Mouse (Mus musculus): ENCODE data around the gene Crmp1. TPM values are rescaled to one million over a fixed set of nuclear protein-coding genes. Genes with fewer than 3 reads are reported as not detected.
A peak's percentile ranks its signal among the peaks of the same experiment; 100 is the strongest.

Gene Crmp1
- polyA plus RNA-seq, 1 experiment, result 1.1 TPM

DNA sequence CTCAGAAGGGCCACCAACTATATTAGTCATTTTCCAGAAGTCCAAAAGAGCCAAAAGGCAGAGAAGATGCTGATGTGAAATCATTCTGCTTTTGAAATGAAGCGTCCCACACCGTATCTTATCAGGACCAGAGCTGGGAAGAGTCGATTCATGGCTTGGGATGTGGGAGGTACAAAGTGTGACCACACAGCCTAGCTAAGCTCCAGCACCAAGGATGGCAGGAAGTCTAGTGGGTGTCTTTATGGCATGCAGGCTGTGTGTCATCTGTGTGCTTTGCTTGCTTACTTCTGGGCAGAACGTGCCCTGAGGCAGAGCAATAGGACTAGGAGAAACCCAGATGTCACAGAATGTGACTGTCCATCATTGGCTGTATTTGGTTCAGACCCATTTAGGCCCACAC is 79.0 kb downstream of the Crmp1 start:
- WGBS, result 82% methylated on average over 4 of the region's 4 CpGs
- H3K4me3 ChIP-seq (ENCODE audit: low read depth, low read length), result no peak overlapping the region
- H3K36me3 ChIP-seq (ENCODE audit: control insufficient read depth, insufficient read depth, low read length), result no peaks in the 10 kb centered on the region
- no peak for TF ChIP-seq POLR2A (IDR thresholded peaks at IDR 0.05; ENCODE audit: low read depth, low read length)
- no peak for TF ChIP-seq CTCF (IDR thresholded peaks at IDR 0.05; ENCODE audit: extremely low read depth, insufficient read length, insufficient replicate concordance, low read depth, low read length)
- H3K27ac ChIP-seq (ENCODE audit: insufficient read depth, low read depth, low read length), result no peak overlapping the region
- H3K4me1 ChIP-seq (ENCODE audit: control insufficient read depth, insufficient read depth, insufficient read length, low read length), result no peaks in the 10 kb centered on the region
- H3K27me3 ChIP-seq (ENCODE audit: control insufficient read depth, insufficient read depth, low read length), result no peaks in the 10 kb centered on the region

DNA sequence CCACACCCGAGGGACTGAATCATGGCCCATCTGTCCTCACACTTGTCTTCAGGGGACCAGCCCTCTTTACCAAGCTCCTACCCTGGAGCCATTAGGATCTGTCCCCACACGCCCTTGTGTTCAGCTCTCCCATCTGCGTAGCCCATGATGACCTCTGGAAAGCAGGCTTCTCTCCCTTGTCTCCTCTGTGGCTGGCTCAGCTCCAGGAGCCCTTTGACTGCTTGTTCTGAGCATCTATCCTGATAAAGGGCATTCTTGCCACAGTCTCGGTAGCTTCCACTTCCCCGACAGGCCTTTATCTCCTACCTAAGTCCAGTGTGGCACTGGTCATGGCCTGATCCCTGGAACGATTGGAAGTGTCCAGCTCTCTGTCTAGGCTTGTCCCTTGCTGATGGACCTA is 84.9 kb downstream of the Crmp1 start:
- no peak overlapping the region for H3K27ac ChIP-seq (ENCODE audit: insufficient read depth, low read depth, low read length)
- TF ChIP-seq POLR2A (IDR thresholded peaks at IDR 0.05; ENCODE audit: low read depth, low read length) (no peak), CTCF (IDR thresholded peaks at IDR 0.05; ENCODE audit: extremely low read depth, insufficient read length, insufficient replicate concordance, low read depth, low read length) (no peak)
- no peaks in the 10 kb centered on the region for H3K27me3 ChIP-seq (ENCODE audit: control insufficient read depth, insufficient read depth, low read length)
- WGBS, result 74% methylated on average over 6 of the region's 6 CpGs
- H3K4me3 ChIP-seq (ENCODE audit: low read depth, low read length), result no peak overlapping the region
- H3K4me1 ChIP-seq (ENCODE audit: control insufficient read depth, insufficient read depth, insufficient read length, low read length), result no peaks in the 10 kb centered on the region
- H3K36me3 ChIP-seq (ENCODE audit: control insufficient read depth, insufficient read depth, low read length), result no peaks in the 10 kb centered on the region

DNA sequence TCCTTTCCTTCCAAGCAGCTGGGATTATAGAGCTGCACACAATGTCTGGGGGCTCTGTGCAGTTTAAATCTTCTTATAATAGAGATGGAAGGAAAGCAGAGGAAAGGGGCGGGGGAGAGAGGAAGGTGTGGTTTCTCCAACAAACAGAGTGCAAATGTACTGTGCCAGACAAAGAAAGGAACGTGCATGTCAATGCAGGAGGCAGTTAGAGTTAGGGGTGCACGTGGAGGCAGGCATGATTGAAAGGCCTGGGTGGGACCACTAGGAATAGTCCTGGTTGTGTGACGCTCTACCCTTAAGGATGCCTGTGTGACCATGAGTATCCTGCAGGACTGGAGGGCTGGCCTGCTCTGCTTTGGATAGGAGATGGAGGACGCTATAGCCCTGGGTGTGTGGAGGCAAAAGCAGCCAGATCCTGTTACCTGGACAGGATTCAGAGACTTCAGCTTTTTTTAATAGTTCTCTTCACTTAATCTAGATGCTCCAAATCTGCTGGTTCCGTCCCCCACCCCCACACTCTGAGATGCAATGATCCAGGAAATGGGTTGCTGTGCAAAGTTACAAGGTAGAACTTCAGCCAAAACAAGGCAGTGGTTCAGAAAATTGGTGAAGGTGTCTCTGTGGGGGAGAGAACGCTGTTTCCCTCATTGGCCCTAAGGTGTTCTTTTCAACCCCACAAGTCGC is 88.9 kb downstream of the Crmp1 start:
- H3K36me3 ChIP-seq (ENCODE audit: control insufficient read depth, insufficient read depth, low read length), result no peaks in the 10 kb centered on the region
- H3K4me1 ChIP-seq (ENCODE audit: control insufficient read depth, insufficient read depth, insufficient read length, low read length), result no peaks in the 10 kb centered on the region
- H3K27me3 ChIP-seq (ENCODE audit: control insufficient read depth, insufficient read depth, low read length), result no peaks in the 10 kb centered on the region
- WGBS, result 67% methylated on average over 8 of the region's 8 CpGs
- no peak overlapping the region for H3K27ac ChIP-seq (ENCODE audit: insufficient read depth, low read depth, low read length)
- TF ChIP-seq POLR2A (IDR thresholded peaks at IDR 0.05; ENCODE audit: low read depth, low read length), result no peak
- no peak for TF ChIP-seq CTCF (IDR thresholded peaks at IDR 0.05; ENCODE audit: extremely low read depth, insufficient read length, insufficient replicate concordance, low read depth, low read length)
- no peak overlapping the region for H3K4me3 ChIP-seq (ENCODE audit: low read depth, low read length)

DNA sequence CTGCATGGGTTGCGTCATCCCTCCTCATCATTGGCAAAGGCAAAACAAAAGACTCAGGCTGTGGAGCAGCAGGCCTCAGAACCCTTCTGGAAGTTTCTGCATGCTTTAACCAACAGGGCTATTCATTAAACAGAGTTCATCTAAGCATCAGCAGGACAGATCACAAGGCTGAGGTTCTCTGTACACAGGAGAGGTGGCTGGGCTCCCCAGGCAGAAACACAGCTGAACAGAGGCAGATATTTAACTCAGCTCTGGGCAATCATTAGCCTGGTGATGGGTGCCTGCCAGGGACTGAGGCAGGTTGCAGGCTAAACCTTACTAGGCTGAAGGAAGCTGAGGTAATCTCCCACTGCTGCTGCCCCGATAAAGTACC is 89.4 kb downstream of the Crmp1 start:
- Histone ChIP-seq H3K4me3 (ENCODE audit: low read depth, low read length) (no peak overlapping the region), H3K27me3 (ENCODE audit: control insufficient read depth, insufficient read depth, low read length) (no peaks in the 10 kb centered on the region), H3K27ac (ENCODE audit: insufficient read depth, low read depth, low read length) (no peak overlapping the region), H3K4me1 (ENCODE audit: control insufficient read depth, insufficient read depth, insufficient read length, low read length) (no peaks in the 10 kb centered on the region), H3K36me3 (ENCODE audit: control insufficient read depth, insufficient read depth, low read length) (no peaks in the 10 kb centered on the region)
- WGBS, result 78% methylated on average over 2 of the region's 2 CpGs
- TF ChIP-seq CTCF (IDR thresholded peaks at IDR 0.05; ENCODE audit: extremely low read depth, insufficient read length, insufficient replicate concordance, low read depth, low read length) (no peak), POLR2A (IDR thresholded peaks at IDR 0.05; ENCODE audit: low read depth, low read length) (no peak)

DNA sequence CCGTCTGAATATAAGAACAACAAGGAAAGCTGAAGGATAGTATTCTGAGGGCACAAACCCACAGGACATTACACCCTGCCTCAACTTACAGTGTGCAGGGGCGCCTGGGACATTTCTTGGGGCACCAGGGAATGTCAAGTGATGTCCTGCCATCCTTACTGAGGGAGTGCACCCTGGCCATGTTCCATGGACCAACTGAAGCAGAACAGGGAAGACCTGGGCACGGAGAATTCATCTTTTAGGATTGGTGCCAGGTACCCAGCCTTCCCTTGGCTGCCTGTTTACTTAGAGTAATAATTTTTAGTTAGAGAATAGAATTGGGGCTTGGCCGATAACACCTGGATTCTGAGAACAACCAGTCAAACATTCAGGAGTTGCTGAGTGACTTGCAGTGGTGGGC is 90.3 kb downstream of the Crmp1 start:
- Histone ChIP-seq H3K27me3 (ENCODE audit: control insufficient read depth, insufficient read depth, low read length) (no peaks in the 10 kb centered on the region), H3K4me3 (ENCODE audit: low read depth, low read length) (no peak overlapping the region), H3K27ac (ENCODE audit: insufficient read depth, low read depth, low read length) (no peak overlapping the region), H3K4me1 (ENCODE audit: control insufficient read depth, insufficient read depth, insufficient read length, low read length) (no peaks in the 10 kb centered on the region), H3K36me3 (ENCODE audit: control insufficient read depth, insufficient read depth, low read length) (no peaks in the 10 kb centered on the region)
- no peak for TF ChIP-seq POLR2A (IDR thresholded peaks at IDR 0.05; ENCODE audit: low read depth, low read length)
- no peak for TF ChIP-seq CTCF (IDR thresholded peaks at IDR 0.05; ENCODE audit: extremely low read depth, insufficient read length, insufficient replicate concordance, low read depth, low read length)
- WGBS, result 60% methylated on average over 4 of the region's 4 CpGs

GRCm38 (mm10) chr5:37335061-37335460 is 93.3 kb downstream of the Crmp1 start:
- Histone ChIP-seq H3K4me1 (ENCODE audit: control insufficient read depth, insufficient read depth, insufficient read length, low read length) (no peaks in the 10 kb centered on the region), H3K4me3 (ENCODE audit: low read depth, low read length) (no peak overlapping the region), H3K27me3 (ENCODE audit: control insufficient read depth, insufficient read depth, low read length) (no peaks in the 10 kb centered on the region), H3K27ac (ENCODE audit: insufficient read depth, low read depth, low read length) (no peak overlapping the region), H3K36me3 (ENCODE audit: control insufficient read depth, insufficient read depth, low read length) (no peaks in the 10 kb centered on the region)
- TF ChIP-seq CTCF (IDR thresholded peaks at IDR 0.05; ENCODE audit: extremely low read depth, insufficient read length, insufficient replicate concordance, low read depth, low read length), result no peak
- no peak for TF ChIP-seq POLR2A (IDR thresholded peaks at IDR 0.05; ENCODE audit: low read depth, low read length)
- WGBS, result 65% methylated on average over 3 of the region's 3 CpGs

DNA sequence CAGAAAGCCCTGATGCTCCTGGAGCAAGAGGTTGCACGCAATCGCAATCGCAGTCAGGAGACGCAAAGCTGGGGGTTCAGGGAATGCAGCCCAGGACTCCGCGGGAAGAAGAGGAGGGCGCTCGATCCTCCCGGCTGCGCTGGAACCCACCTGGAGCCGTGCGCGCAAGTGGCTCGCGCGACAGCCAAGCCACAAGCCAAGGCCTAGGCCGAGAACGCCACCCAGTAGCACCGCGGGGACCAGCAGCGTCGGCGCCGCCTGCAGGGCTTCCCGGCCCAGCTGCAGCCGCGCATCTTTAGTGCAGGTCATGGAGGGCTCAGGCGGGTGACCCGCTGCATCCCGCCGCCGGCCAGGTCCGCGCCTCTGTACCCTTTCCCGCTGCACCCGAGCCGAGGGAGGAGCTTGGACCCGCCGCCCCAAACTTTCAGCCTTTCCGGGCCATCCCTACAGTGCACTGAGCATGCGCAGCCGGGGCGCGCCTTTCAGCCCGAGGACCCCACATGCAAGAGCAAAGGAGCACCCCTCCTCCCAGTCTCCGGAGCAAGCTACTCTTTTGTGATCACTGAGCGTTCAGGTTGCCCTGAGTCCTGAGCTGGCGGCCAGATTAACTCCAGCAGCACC is 94.9 kb downstream of the Crmp1 start, which contains the start of gene Evc:
Gene Evc, minus strand, starts transcription at position 410 of the 621 bp plus-strand sequence.
- no peak within 1 kb of the TSS for H3K27ac ChIP-seq (ENCODE audit: insufficient read depth, low read depth, low read length)
- peak within 1 kb of the TSS; percentile 66 for H3K4me3 ChIP-seq (ENCODE audit: low read depth, low read length)
- WGBS, result 3% methylated on average over 48 of the region's 48 CpGs
- no peaks in the 10 kb centered on the region for H3K4me1 ChIP-seq (ENCODE audit: control insufficient read depth, insufficient read depth, insufficient read length, low read length)
- no peaks in the 10 kb centered on the region for H3K36me3 ChIP-seq (ENCODE audit: control insufficient read depth, insufficient read depth, low read length)
- H3K27me3 ChIP-seq (ENCODE audit: control insufficient read depth, insufficient read depth, low read length), result no peaks in the 10 kb centered on the region
- TF ChIP-seq POLR2A (IDR thresholded peaks at IDR 0.05; ENCODE audit: low read depth, low read length) (no peak), CTCF (IDR thresholded peaks at IDR 0.05; ENCODE audit: extremely low read depth, insufficient read length, insufficient replicate concordance, low read depth, low read length) (no peak)
